In genomic region chr6:77724042-77724951, GRCm38 (mm10) we compare ENCODE assay signal across 14 mouse cellular contexts.
DNase-seq lines count a peak whose midpoint lies in the region; ATAC-seq lines count a peak whose summit lies in the region.
"Had no signal": no experiment of that assay in that cellular context is flagged by ENCODE, and none has a peak within 500 bp of the region (broad histone marks: within the 10 kb centered on the region; RNA-seq: fewer than 3 reads in every experiment).

No protein-coding gene starts in this region.

- intact Hi-C loops in gastrocnemius, postnatal 14 days (cut with DNase I; ENCODE audit: low total_unique reads) = no loop called here

- H3K4me2 ChIP-seq in hindbrain, embryonic 15.5 days = no peak overlapping the region
- no peak overlapping the region for H3K4me2 ChIP-seq in hindbrain, embryonic 12.5 days (replicated peaks)
- no peak overlapping the region for H3K4me2 ChIP-seq in midbrain, embryonic 14.5 days (ENCODE audit: low read length)
- H3K4me2 ChIP-seq in midbrain, embryonic 11.5 days = no peak overlapping the region
- peak overlapping the region; percentile 14; the same call in 1 of the 2 replicates for H3K4me2 ChIP-seq in forebrain, embryonic 16.5 days (ENCODE audit: low read length)
- H3K4me2 ChIP-seq in midbrain, embryonic 15.5 days = no peak overlapping the region
- H3K4me2 ChIP-seq: heart, embryonic 11.5 days; liver, embryonic 13.5 days; neural tube, embryonic 13.5 days; stomach, embryonic 15.5 days had no signal

- H3K27ac ChIP-seq in hindbrain, embryonic 15.5 days (replicated peaks) = peak overlapping the region; percentile 63
- H3K27ac ChIP-seq in hindbrain, embryonic 12.5 days = no peak overlapping the region
- no peak overlapping the region for H3K27ac ChIP-seq in midbrain, embryonic 14.5 days (replicated peaks; ENCODE audit: low read depth, low read length)
- H3K27ac ChIP-seq in midbrain, embryonic 11.5 days (ENCODE audit: low read depth, low read length) = no peak overlapping the region
- H3K27ac ChIP-seq in forebrain, embryonic 16.5 days (ENCODE audit: low read length) = peak overlapping the region; percentile 91
- peak overlapping the region; percentile 2 for H3K27ac ChIP-seq in midbrain, embryonic 15.5 days
- H3K27ac ChIP-seq: liver, embryonic 13.5 days; neural tube, embryonic 13.5 days; stomach, embryonic 15.5 days had no signal

- peak; percentile 83 for ATAC-seq in hindbrain, embryonic 15.5 days (ENCODE audit: low FRiP score, low read depth)
- no peak for ATAC-seq in hindbrain, embryonic 12.5 days (ENCODE audit: low FRiP score)
- no peak for ATAC-seq in midbrain, embryonic 14.5 days (ENCODE audit: low FRiP score, low TSS enrichment)
- no peak for ATAC-seq in midbrain, embryonic 11.5 days (ENCODE audit: low FRiP score)
- ATAC-seq in forebrain, embryonic 16.5 days = peak; percentile 94
- peak; percentile 72; the same call in 1 of the 2 replicates for ATAC-seq in midbrain, embryonic 15.5 days (replicated peaks)
- ATAC-seq in activated CD4-positive, CD25-positive, alpha-beta regulatory T cell, adult 4 months = no peak

- H3K9ac ChIP-seq in hindbrain, embryonic 15.5 days = no peak overlapping the region
- no peak overlapping the region for H3K9ac ChIP-seq in hindbrain, embryonic 12.5 days
- H3K9ac ChIP-seq in midbrain, embryonic 14.5 days (replicated peaks; ENCODE audit: low read length) = no peak overlapping the region
- no peak overlapping the region for H3K9ac ChIP-seq in midbrain, embryonic 11.5 days (ENCODE audit: low read length)
- no peak overlapping the region for H3K9ac ChIP-seq in forebrain, embryonic 16.5 days (replicated peaks; ENCODE audit: low read depth, low read length)
- H3K9ac ChIP-seq in midbrain, embryonic 15.5 days = no peak overlapping the region
- H3K9ac ChIP-seq: liver, embryonic 13.5 days; neural tube, embryonic 13.5 days; stomach, embryonic 15.5 days had no signal

- H3K27me3 ChIP-seq in hindbrain, embryonic 15.5 days = no peaks in the 10 kb centered on the region
- H3K27me3 ChIP-seq in hindbrain, embryonic 12.5 days = no peaks in the 10 kb centered on the region
- H3K27me3 ChIP-seq in midbrain, embryonic 14.5 days (ENCODE audit: control insufficient read depth, insufficient read depth, low read length) = no peaks in the 10 kb centered on the region
- no peaks in the 10 kb centered on the region for H3K27me3 ChIP-seq in midbrain, embryonic 11.5 days (ENCODE audit: control insufficient read depth, insufficient read depth, low read length)
- no peaks in the 10 kb centered on the region for H3K27me3 ChIP-seq in forebrain, embryonic 16.5 days (replicated peaks; ENCODE audit: control insufficient read depth, insufficient read depth, low read length)
- no peaks in the 10 kb centered on the region for H3K27me3 ChIP-seq in midbrain, embryonic 15.5 days (replicated peaks)
- H3K27me3 ChIP-seq: liver, embryonic 13.5 days; neural tube, embryonic 13.5 days; stomach, embryonic 15.5 days had no signal

- peak; percentile 34 for DNase-seq in midbrain, embryonic 14.5 days
- DNase-seq in midbrain, embryonic 11.5 days (ENCODE audit: low spot score, missing footprints) = no peak
- no peak for DNase-seq in gastrocnemius, postnatal 14 days
- DNase-seq: kidney, postnatal 36 days; liver, embryonic 13.5 days; right cerebral cortex, postnatal 25 days had no signal

- peaks cover 11% of the 10 kb centered on the region for H3K4me1 ChIP-seq in hindbrain, embryonic 15.5 days (replicated peaks)
- H3K4me1 ChIP-seq in hindbrain, embryonic 12.5 days = no peaks in the 10 kb centered on the region
- H3K4me1 ChIP-seq in midbrain, embryonic 14.5 days (ENCODE audit: control insufficient read depth, insufficient read depth, low read length) = no peaks in the 10 kb centered on the region
- H3K4me1 ChIP-seq in midbrain, embryonic 11.5 days (ENCODE audit: control insufficient read depth, insufficient read depth, low read length) = no peaks in the 10 kb centered on the region
- H3K4me1 ChIP-seq in forebrain, embryonic 16.5 days (replicated peaks; ENCODE audit: control insufficient read depth, insufficient read depth, low read length) = peaks cover 12% of the 10 kb centered on the region
- H3K4me1 ChIP-seq in midbrain, embryonic 15.5 days = peaks cover 6% of the 10 kb centered on the region; the same call in 1 of the 2 replicates
- H3K4me1 ChIP-seq: liver, embryonic 13.5 days; neural tube, embryonic 13.5 days; stomach, embryonic 15.5 days had no signal

- no peaks in the 10 kb centered on the region for H3K9me3 ChIP-seq in hindbrain, embryonic 15.5 days
- H3K9me3 ChIP-seq in hindbrain, embryonic 12.5 days (replicated peaks) = no peaks in the 10 kb centered on the region
- no peaks in the 10 kb centered on the region for H3K9me3 ChIP-seq in midbrain, embryonic 14.5 days (ENCODE audit: control insufficient read depth, low read length)
- H3K9me3 ChIP-seq in midbrain, embryonic 11.5 days (ENCODE audit: control insufficient read depth, low read length) = no peaks in the 10 kb centered on the region
- no peaks in the 10 kb centered on the region for H3K9me3 ChIP-seq in forebrain, embryonic 16.5 days (ENCODE audit: control insufficient read depth, low read length)
- H3K9me3 ChIP-seq in midbrain, embryonic 15.5 days = no peaks in the 10 kb centered on the region
- H3K9me3 ChIP-seq: liver, embryonic 13.5 days; neural tube, embryonic 13.5 days; stomach, embryonic 15.5 days had no signal

- WGBS in hindbrain, embryonic 15.5 days = 55% methylated on average over 5 of the region's 5 CpGs
- 73% methylated on average over 5 of the region's 5 CpGs for WGBS in hindbrain, embryonic 12.5 days
- WGBS in midbrain, embryonic 14.5 days = 52% methylated on average over 5 of the region's 5 CpGs
- 87% methylated on average over 5 of the region's 5 CpGs for WGBS in midbrain, embryonic 11.5 days
- 29% methylated on average over 5 of the region's 5 CpGs for WGBS in forebrain, embryonic 16.5 days
- WGBS in midbrain, embryonic 15.5 days = 46% methylated on average over 5 of the region's 5 CpGs

- no peaks in the 10 kb centered on the region for H3K36me3 ChIP-seq in hindbrain, embryonic 15.5 days
- H3K36me3 ChIP-seq in hindbrain, embryonic 12.5 days = no peaks in the 10 kb centered on the region
- H3K36me3 ChIP-seq in midbrain, embryonic 14.5 days (ENCODE audit: control insufficient read depth, insufficient read depth, low read length) = no peaks in the 10 kb centered on the region
- H3K36me3 ChIP-seq in midbrain, embryonic 11.5 days (ENCODE audit: control insufficient read depth, insufficient read depth, low read length) = no peaks in the 10 kb centered on the region
- no peaks in the 10 kb centered on the region for H3K36me3 ChIP-seq in forebrain, embryonic 16.5 days (ENCODE audit: control insufficient read depth, insufficient read depth)
- H3K36me3 ChIP-seq in midbrain, embryonic 15.5 days (replicated peaks) = no peaks in the 10 kb centered on the region
- H3K36me3 ChIP-seq: liver, embryonic 13.5 days; neural tube, embryonic 13.5 days; stomach, embryonic 15.5 days had no signal

- no peak overlapping the region for H3K4me3 ChIP-seq in hindbrain, embryonic 15.5 days
- no peak overlapping the region for H3K4me3 ChIP-seq in hindbrain, embryonic 12.5 days
- H3K4me3 ChIP-seq in midbrain, embryonic 14.5 days (replicated peaks; ENCODE audit: low read depth, low read length) = no peak overlapping the region
- no peak overlapping the region for H3K4me3 ChIP-seq in midbrain, embryonic 11.5 days (ENCODE audit: low read depth, low read length)
- no peak overlapping the region for H3K4me3 ChIP-seq in forebrain, embryonic 16.5 days (replicated peaks; ENCODE audit: low read length)
- H3K4me3 ChIP-seq in midbrain, embryonic 15.5 days = no peak overlapping the region
- H3K4me3 ChIP-seq: liver, embryonic 13.5 days; neural tube, embryonic 13.5 days; stomach, embryonic 15.5 days had no signal

Comparison
In these comparisons a context has a peak if more than half of its experiments do, and no peak if none do; other contexts are left out.
1. ATAC-seq: peak in hindbrain, embryonic 15.5 days (single experiment), forebrain, embryonic 16.5 days (single experiment) and midbrain, embryonic 15.5 days (single experiment); none in hindbrain, embryonic 12.5 days (single experiment), midbrain, embryonic 14.5 days (single experiment), midbrain, embryonic 11.5 days (single experiment) and activated CD4-positive, CD25-positive, alpha-beta regulatory T cell, adult 4 months (single experiment).
2. H3K27ac ChIP-seq: peak in hindbrain, embryonic 15.5 days (single experiment), forebrain, embryonic 16.5 days (single experiment) and midbrain, embryonic 15.5 days (single experiment); none in hindbrain, embryonic 12.5 days (single experiment), midbrain, embryonic 14.5 days (single experiment) and midbrain, embryonic 11.5 days (single experiment).